ENCODE assay signal across 10 mouse cellular contexts in genomic region chr3:103802861-103803260, GRCm38 (mm10). TPM values are rescaled to one million over a fixed set of nuclear protein-coding genes. Genes with fewer than 3 reads are reported as not detected.
DNase-seq lines count a peak whose midpoint lies in the region; ATAC-seq and TF ChIP-seq lines count a peak whose summit lies in the region.
"Had no signal": no experiment of that assay in that cellular context is flagged by ENCODE, and none has a peak within 500 bp of the region (broad histone marks: within the 10 kb centered on the region; RNA-seq: fewer than 3 reads in every experiment).

No protein-coding gene starts in this region.

- H3K27ac ChIP-seq in hindbrain, postnatal 0 days: no peak overlapping the region

- WGBS in hindbrain, postnatal 0 days: 83% methylated on average over 8 of the region's 8 CpGs

- no peak overlapping the region for H3K4me2 ChIP-seq in hindbrain, postnatal 0 days (ENCODE audit: low read depth, low read length)

- no peak overlapping the region for H3K4me3 ChIP-seq in hindbrain, postnatal 0 days (ENCODE audit: low read length)
- H3K4me3 ChIP-seq: stomach, embryonic 15.5 days had no signal

- no peak for TF ChIP-seq CTCF in hindbrain, postnatal 0 days (IDR thresholded peaks at IDR 0.05; ENCODE audit: low read depth)

- ATAC-seq in hindbrain, postnatal 0 days: no peak

- H3K27me3 ChIP-seq in hindbrain, postnatal 0 days (ENCODE audit: insufficient read depth, low read length): no peaks in the 10 kb centered on the region
- H3K27me3 ChIP-seq: stomach, embryonic 15.5 days had no signal

- DNase-seq in adrenal gland, postnatal 14 days: peak; percentile 17
- DNase-seq in adrenal gland, adult 18-20 months (ENCODE audit: low spot score in 2 of 2): no peak
- DNase-seq in CD8-positive naive resting alpha-beta T cell, adult 2 months (ENCODE audit: low read depth in 2 of 2, low spot score in 2 of 2): peak; percentile 15 to 21
- DNase-seq in kidney, adult 11 months: peak; percentile 65
- peak; percentile 28 for DNase-seq in lung, postnatal 36 days
- no peak for DNase-seq in frontal cortex, adult 2 months (ENCODE audit: extremely low spot score in 1 of 2, low spot score in 1 of 2)
- DNase-seq in retina, postnatal 1 day: no peak
- no peak for DNase-seq in hindbrain, postnatal 0 days (ENCODE audit: low spot score)
- DNase-seq: adrenal gland, adult 8-10 months had no signal

- no peak overlapping the region for H3K9ac ChIP-seq in hindbrain, postnatal 0 days (replicated peaks; ENCODE audit: low read length)
- H3K9ac ChIP-seq: stomach, embryonic 15.5 days had no signal

- H3K4me1 ChIP-seq in hindbrain, postnatal 0 days (ENCODE audit: insufficient read depth, low read length): peaks cover 3% of the 10 kb centered on the region; the same call in 1 of the 2 replicates

- no peaks in the 10 kb centered on the region for H3K9me3 ChIP-seq in hindbrain, postnatal 0 days (ENCODE audit: low read length)
- H3K9me3 ChIP-seq: stomach, embryonic 15.5 days had no signal

- peaks cover 21% of the 10 kb centered on the region for H3K36me3 ChIP-seq in hindbrain, postnatal 0 days (ENCODE audit: insufficient read depth, low read length)

RNA-seq across cellular contexts. Expression of gene Dclre1b, which starts 6.4 kb away (rescaled TPM):
- total RNA-seq in adrenal gland, postnatal 14 days (2021): 16.6 and 21.9 TPM in 2 replicates
- total RNA-seq in adrenal gland, adult 18-20 months (2021): 10 to 100 TPM; 11.7 to 14.1 TPM
- 5.0 and 6.3 TPM in 2 replicates for polyA plus RNA-seq in frontal cortex, adult 2 months (2012; rRNA removed)
- 3.0 and 7.9 TPM in 2 replicates for total RNA-seq in hindbrain, postnatal 0 days (2014; rRNA removed)
- 15.4 and 19.1 TPM in 2 replicates for polyA plus RNA-seq in hindbrain, postnatal 0 days (2015; fragmentation: Nextera tagmentation; extraction: Ambion mirVana)

RNA-seq across cellular contexts. Expression of gene Ap4b1, which starts 6.5 kb away (rescaled TPM):
- 17.2 and 29.1 TPM in 2 replicates for total RNA-seq in adrenal gland, postnatal 14 days (2021)
- 10 to 100 TPM; 13.4 to 15.5 TPM for total RNA-seq in adrenal gland, adult 18-20 months (2021)
- polyA plus RNA-seq in frontal cortex, adult 2 months (2012; rRNA removed): 14.7 and 15.7 TPM in 2 replicates
- total RNA-seq in hindbrain, postnatal 0 days (2014; rRNA removed): 16.1 and 25.8 TPM in 2 replicates
- polyA plus RNA-seq in hindbrain, postnatal 0 days (2015; fragmentation: Nextera tagmentation; extraction: Ambion mirVana): 16.4 and 20.1 TPM in 2 replicates

RNA-seq across cellular contexts. Expression of gene Gm43064, which starts 6.5 kb away (rescaled TPM):
- total RNA-seq in adrenal gland, postnatal 14 days (2021): 0.23 TPM in 1 of 2 replicates, not detected in the other
- under 1 TPM; 0.13 to 0.43 TPM for total RNA-seq in adrenal gland, adult 18-20 months (2021)
- 0.20 TPM in 1 of 2 replicates, not detected in the other for polyA plus RNA-seq in frontal cortex, adult 2 months (2012; rRNA removed)
- 1.1 and 1.9 TPM in 2 replicates for total RNA-seq in hindbrain, postnatal 0 days (2014; rRNA removed)
- 0.24 TPM in 1 of 2 replicates, not detected in the other for polyA plus RNA-seq in hindbrain, postnatal 0 days (2015; fragmentation: Nextera tagmentation; extraction: Ambion mirVana)
- total RNA-seq: adrenal gland, adult 8-10 months had no signal

RNA-seq across cellular contexts. Expression of gene Hipk1, which starts 11.5 kb away (rescaled TPM):
- 149 and 198 TPM in 2 replicates for total RNA-seq in adrenal gland, postnatal 14 days (2021)
- total RNA-seq in adrenal gland, adult 18-20 months (2021): 100 to 1,000 TPM; 122 to 141 TPM
- polyA plus RNA-seq in frontal cortex, adult 2 months (2012; rRNA removed): 43.6 and 48.6 TPM in 2 replicates
- 52.6 and 59.3 TPM in 2 replicates for total RNA-seq in hindbrain, postnatal 0 days (2014; rRNA removed)
- 8.1 and 8.4 TPM in 2 replicates for polyA plus RNA-seq in hindbrain, postnatal 0 days (2015; fragmentation: Nextera tagmentation; extraction: Ambion mirVana)

RNA-seq across cellular contexts. Expression of gene Bcl2l15, which starts 29.5 kb away (rescaled TPM):
- total RNA-seq in adrenal gland, postnatal 14 days (2021): 0.52 and 0.56 TPM in 2 replicates
- not detected for total RNA-seq in adrenal gland, adult 18-20 months (2021)
- 2.6 and 2.8 TPM in 2 replicates for polyA plus RNA-seq in frontal cortex, adult 2 months (2012; rRNA removed)
- not detected in 2 replicates for total RNA-seq in hindbrain, postnatal 0 days (2014; rRNA removed)
- polyA plus RNA-seq in hindbrain, postnatal 0 days (2015; fragmentation: Nextera tagmentation; extraction: Ambion mirVana): 0.20 and 0.67 TPM in 2 replicates

Comparison
In these comparisons a context has a peak if more than half of its experiments do, and no peak if none do; other contexts are left out.
1. DNase-seq: peak in adrenal gland, postnatal 14 days (single experiment), CD8-positive naive resting alpha-beta T cell, adult 2 months (2 of 2), kidney, adult 11 months (single experiment) and lung, postnatal 36 days (single experiment); none in adrenal gland, adult 18-20 months (0 of 2), frontal cortex, adult 2 months (0 of 2), retina, postnatal 1 day (single experiment) and hindbrain, postnatal 0 days (single experiment).